Mouse (Mus musculus) G1E (cell line): ENCODE results near the gene Renbp.

Experiments used
- CTCF ChIP-seq: IDR thresholded peaks from 2 replicates; pipeline ENCODE4 v1.5.1; 2012; ENCODE audit warnings: low read depth, low read length, inconsistent platforms, mixed read lengths
- GATA1 ChIP-seq: IDR thresholded peaks from 2 replicates; pipeline ENCODE4 v1.6.1; 2012; ENCODE audit warnings: borderline replicate concordance, low read length, inconsistent platforms, mixed read lengths
- GATA2 ChIP-seq: IDR thresholded peaks from 2 replicates; pipeline ENCODE4 v1.6.1; 2012; ENCODE audit warnings: low read depth, low read length, inconsistent platforms, borderline replicate concordance
- POLR2AphosphoS5 ChIP-seq: IDR thresholded peaks from 2 replicates; pipeline ENCODE4 v1.6.1; 2012; ENCODE audit warnings: low read depth, low read length, inconsistent platforms; ENCODE audit not compliant: insufficient replicate concordance
- TAL1 ChIP-seq: conservative IDR thresholded peaks from 2 replicates; pipeline ENCODE4 v1.6.1; 2012; ENCODE audit warnings: low read depth, low read length, inconsistent platforms, mixed read lengths

GRCm38 (mm10) chrX:73946896-73947295 lies 16.2 kb upstream of the Renbp start:
- TF ChIP-seq CTCF, result no peak
- TF ChIP-seq TAL1, result no peak
- TF ChIP-seq POLR2AphosphoS5, result no peak
- no peak for TF ChIP-seq GATA1
- TF ChIP-seq GATA2, result no peak
